Mouse (Mus musculus) lung, postnatal 0 days (tissue): ENCODE results near the gene Slc12a8. TPM values are rescaled to one million over a fixed set of nuclear protein-coding genes. Genes with fewer than 3 reads are reported as not detected.

ENCODE experiments used
- ATAC-seq: fragments of 200-750 bp; cut with Nextera tagmentation; 2 replicates; pipeline ENCODE4 v1.8.0; 2017; ENCODE audit warnings: moderate library complexity
- DNase-seq: peaks from one replicate; pipeline ENCODE4 v3.0.0-alpha.2; 2016; ENCODE audit warnings: low spot score
- H3K27ac ChIP-seq: fragments of 300-500 bp; sonication (generic); 2 replicates; pipeline ENCODE4 v1.5.1; 2014; ENCODE audit warnings: antibody characterized with exemption, mild to moderate bottlenecking, low read length, mixed read lengths
- H3K27me3 ChIP-seq: fragments of 300-500 bp; sonication (generic); replicated peaks from 2 replicates; pipeline ENCODE4 v1.6.1; 2014; ENCODE audit warnings: low read length, mixed read lengths; ENCODE audit not compliant: insufficient read depth
- H3K36me3 ChIP-seq: fragments of 300-500 bp; sonication (generic); 2 replicates; pipeline ENCODE4 v1.6.1; 2014; ENCODE audit warnings: low read length, mixed read lengths; ENCODE audit not compliant: insufficient read depth
- H3K4me1 ChIP-seq: fragments of 300-500 bp; sonication (generic); 2 replicates; pipeline ENCODE4 v1.6.1; 2014; ENCODE audit warnings: antibody characterized with exemption, low read depth, low read length, mixed read lengths; ENCODE audit not compliant: insufficient read depth
- H3K4me2 ChIP-seq: fragments of 300-500 bp; sonication (generic); replicated peaks from 2 replicates; pipeline ENCODE4 v1.6.1; 2014; ENCODE audit warnings: low read depth, mild to moderate bottlenecking, low read length, moderate library complexity, mixed read lengths
- H3K4me3 ChIP-seq: fragments of 300-500 bp; sonication (generic); 2 replicates; pipeline ENCODE4 v1.5.1; 2014; ENCODE audit warnings: low read depth, low read length
- H3K9ac ChIP-seq: fragments of 300-500 bp; sonication (generic); replicated peaks from 2 replicates; pipeline ENCODE4 v1.6.1; 2014; ENCODE audit warnings: low read depth, mild to moderate bottlenecking
- H3K9me3 ChIP-seq: fragments of 300-500 bp; sonication (generic); 2 replicates; pipeline ENCODE4 v1.6.1; 2016; ENCODE audit warnings: low read length, mixed read lengths
- CTCF ChIP-seq: IDR thresholded peaks from 2 replicates; pipeline ENCODE4 v1.5.1; 2016; ENCODE audit warnings: antibody characterized with exemption, mild to moderate bottlenecking
- EP300 ChIP-seq: IDR thresholded peaks from 2 replicates; pipeline ENCODE4 v1.6.1; 2016; ENCODE audit warnings: antibody characterized with exemption, mild to moderate bottlenecking, control low read depth
- WGBS: fragments of 180-500 bp; shearing (Covaris S2); extraction: QIAGEN DNeasy Blood & Tissue Kit; methylation state at CpG from one replicate; pipeline ENCODE4 v1.1.7; 2014; 5-methylcytosine and 5-hydroxymethylcytosine counted together
- polyA plus RNA-seq: library from polyadenylated mRNA; unstranded; fragments of >200 nt; fragmentation: Nextera tagmentation; extraction: Ambion mirVana; gene quantifications from 2 replicates; pipeline ENCODE4 v1.2.1, GENCODE M21; 2015

The Slc12a8 gene
- polyA plus RNA-seq, 1 experiment from 2014 or later, result 0.79 TPM

- ATAC-seq, result no peak
- no peak overlapping the region for H3K27ac ChIP-seq
- 64% methylated on average over 4 of the region's 4 CpGs for WGBS
- H3K4me2 ChIP-seq, result no peak overlapping the region
- DNase-seq, result no peak
- TF ChIP-seq CTCF (no peak), EP300 (no peak)
- H3K4me3 ChIP-seq, result no peak overlapping the region
- H3K9ac ChIP-seq, result no peak overlapping the region
- peaks cover 6% of the 10 kb centered on the region for H3K4me1 ChIP-seq
- no peaks in the 10 kb centered on the region for H3K36me3 ChIP-seq
- H3K9me3 ChIP-seq, result no peaks in the 10 kb centered on the region
- no peaks in the 10 kb centered on the region for H3K27me3 ChIP-seq
Measured at GRCm38 (mm10) chr16:33567736-33568135, 50.6 kb downstream of the Slc12a8 start.

- no peak for DNase-seq
- Histone ChIP-seq H3K36me3 (no peaks in the 10 kb centered on the region), H3K4me1 (no peaks in the 10 kb centered on the region; the same call in 1 of the 2 replicates), H3K27me3 (no peaks in the 10 kb centered on the region), H3K4me3 (no peak overlapping the region), H3K4me2 (no peak overlapping the region), H3K9me3 (no peaks in the 10 kb centered on the region), H3K9ac (no peak overlapping the region), H3K27ac (no peak overlapping the region)
- 82% methylated on average over 12 of the region's 12 CpGs for WGBS
- no peak for ATAC-seq
- TF ChIP-seq CTCF (no peak), EP300 (no peak)
Measured at GRCm38 (mm10) chr16:33568269-33569016, 51.3 kb downstream of the Slc12a8 start.

GRCm38 (mm10) chr16:33572646-33573045, 55.5 kb downstream of the Slc12a8 start:
- Histone ChIP-seq H3K4me1 (peaks cover 3% of the 10 kb centered on the region; the same call in 1 of the 2 replicates), H3K4me3 (no peak overlapping the region), H3K27me3 (no peaks in the 10 kb centered on the region), H3K4me2 (no peak overlapping the region), H3K36me3 (no peaks in the 10 kb centered on the region), H3K9ac (no peak overlapping the region), H3K27ac (no peak overlapping the region), H3K9me3 (no peaks in the 10 kb centered on the region)
- no peak for DNase-seq
- 82% methylated on average over 6 of the region's 6 CpGs for WGBS
- ATAC-seq, result no peak
- TF ChIP-seq EP300 (no peak), CTCF (no peak)

- H3K4me2 ChIP-seq, result no peak overlapping the region
- no peak for TF ChIP-seq EP300
- TF ChIP-seq CTCF, result no peak
- 84% methylated on average over 7 of the region's 7 CpGs for WGBS
- no peak overlapping the region for H3K27ac ChIP-seq
- no peaks in the 10 kb centered on the region for H3K36me3 ChIP-seq
- DNase-seq (no peak), ATAC-seq (no peak)
- H3K4me1 ChIP-seq, result peaks cover 3% of the 10 kb centered on the region; the same call in 1 of the 2 replicates
- no peak overlapping the region for H3K4me3 ChIP-seq
- H3K9ac ChIP-seq, result no peak overlapping the region
- H3K27me3 ChIP-seq, result no peaks in the 10 kb centered on the region
- H3K9me3 ChIP-seq, result no peaks in the 10 kb centered on the region
Measured at GRCm38 (mm10) chr16:33573703-33574102, 56.6 kb downstream of the Slc12a8 start.

- Histone ChIP-seq H3K4me3 (no peak overlapping the region), H3K9ac (no peak overlapping the region), H3K9me3 (no peaks in the 10 kb centered on the region), H3K4me1 (peaks cover 7% of the 10 kb centered on the region; the same call in 1 of the 2 replicates), H3K27ac (no peak overlapping the region), H3K4me2 (no peak overlapping the region), H3K27me3 (no peaks in the 10 kb centered on the region), H3K36me3 (no peaks in the 10 kb centered on the region)
- DNase-seq (no peak), ATAC-seq (no peak)
- 46% methylated on average over 6 of the region's 6 CpGs for WGBS
- no peak for TF ChIP-seq CTCF
- TF ChIP-seq EP300, result no peak
Measured at GRCm38 (mm10) chr16:33575728-33576127, 58.6 kb downstream of the Slc12a8 start.

GRCm38 (mm10) chr16:33576271-33577189, 59.4 kb downstream of the Slc12a8 start:
- DNase-seq (no peak), ATAC-seq (no peak)
- H3K27me3 ChIP-seq, result no peaks in the 10 kb centered on the region
- H3K36me3 ChIP-seq, result no peaks in the 10 kb centered on the region
- 68% methylated on average over 36 of the region's 36 CpGs for WGBS
- H3K4me3 ChIP-seq, result no peak overlapping the region
- H3K9ac ChIP-seq, result no peak overlapping the region
- H3K27ac ChIP-seq, result no peak overlapping the region
- no peak overlapping the region for H3K4me2 ChIP-seq
- H3K9me3 ChIP-seq, result no peaks in the 10 kb centered on the region
- H3K4me1 ChIP-seq, result peaks cover 7% of the 10 kb centered on the region; the same call in 1 of the 2 replicates
- TF ChIP-seq CTCF, result no peak
- TF ChIP-seq EP300, result no peak
